Mouse (Mus musculus) ES-Bruce4 (cell line): ENCODE data around the gene 9130213A22Rik. TPM values are rescaled to one million over a fixed set of nuclear protein-coding genes. Genes with fewer than 3 reads are reported as not detected.

Experiments used
- H3K27ac ChIP-seq: 2 replicates; pipeline ENCODE4 v1.5.1; 2012; ENCODE audit warnings: low read length, inconsistent platforms; ENCODE audit not compliant: insufficient read depth
- H3K27me3 ChIP-seq: 2 replicates; pipeline ENCODE4 v1.6.1; 2012; ENCODE audit warnings: mild to moderate bottlenecking, low read length, inconsistent platforms; ENCODE audit not compliant: control insufficient read depth, poor library complexity, insufficient read depth, severe bottlenecking
- H3K36me3 ChIP-seq: 2 replicates; pipeline ENCODE4 v1.6.1; 2012; ENCODE audit warnings: inconsistent platforms, mild to moderate bottlenecking, low read length, moderate library complexity; ENCODE audit not compliant: control insufficient read depth, poor library complexity, insufficient read depth, severe bottlenecking
- H3K4me1 ChIP-seq: one replicate; pipeline ENCODE4 v1.8.1; 2011; ENCODE audit warnings: low read length; ENCODE audit not compliant: control insufficient read depth, insufficient read depth
- H3K4me3 ChIP-seq: 2 replicates; pipeline ENCODE4 v1.5.1; 2011; ENCODE audit warnings: low read depth, mild to moderate bottlenecking, low read length
- H3K9ac ChIP-seq: 2 replicates; pipeline ENCODE4 v1.6.1; 2012; ENCODE audit warnings: low read depth, mild to moderate bottlenecking, inconsistent platforms; ENCODE audit not compliant: poor library complexity, severe bottlenecking
- H3K9me3 ChIP-seq: replicated peaks from 2 replicates; pipeline ENCODE4 v1.6.1; 2012; ENCODE audit warnings: mild to moderate bottlenecking, low read length, inconsistent platforms; ENCODE audit not compliant: control insufficient read depth, poor library complexity, insufficient read depth, severe bottlenecking
- CTCF ChIP-seq: IDR thresholded peaks from one replicate; pipeline ENCODE4 v1.8.1; 2011; ENCODE audit warnings: low read depth, low read length
- EP300 ChIP-seq: IDR thresholded peaks from 2 replicates; pipeline ENCODE4 v1.6.1; 2011; ENCODE audit warnings: low read depth, low read length; ENCODE audit not compliant: insufficient read depth
- POLR2A ChIP-seq: IDR thresholded peaks from one replicate; pipeline ENCODE4 v1.8.1; 2011; ENCODE audit warnings: low read length; ENCODE audit not compliant: insufficient read depth
- polyA plus RNA-seq: library from polyadenylated mRNA; stranded (reverse); fragments of >200 nt; gene quantifications from 2 replicates; pipeline ENCODE4 v1.2.4, GENCODE M21; 2011; ENCODE audit warnings: low read depth; ENCODE audit not compliant: missing spikeins, insufficient read depth, insufficient read length

Gene 9130213A22Rik
- polyA plus RNA-seq, 1 experiment: not detected

DNA sequence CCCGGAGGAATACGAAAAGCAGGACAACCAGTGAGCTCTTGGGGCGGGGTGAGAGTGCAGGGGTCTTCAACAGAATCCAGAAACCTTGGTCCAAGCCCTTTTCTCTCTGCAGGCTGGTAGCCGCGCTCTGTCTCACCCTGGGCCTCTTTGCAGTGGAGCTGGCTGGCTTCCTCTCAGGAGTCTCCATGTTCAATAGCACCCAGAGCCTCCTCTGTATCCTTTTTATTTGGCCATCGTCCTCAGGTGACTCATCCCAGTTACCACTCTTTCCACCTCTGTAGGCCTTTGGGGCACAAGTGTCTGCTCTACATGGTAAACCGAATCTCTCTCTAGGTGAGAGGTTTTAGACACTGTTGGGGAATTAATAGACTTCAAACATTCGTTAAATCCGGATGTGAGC lies 51.1 kb downstream of the 9130213A22Rik start:
- no peaks in the 10 kb centered on the region for H3K9me3 ChIP-seq
- no peak overlapping the region for H3K27ac ChIP-seq
- peak overlapping the region; percentile 67 for H3K9ac ChIP-seq
- peak overlapping the region; percentile 93 for H3K4me3 ChIP-seq
- TF ChIP-seq POLR2A (no peak), CTCF (no peak), EP300 (no peak)
- peaks cover 5% of the 10 kb centered on the region for H3K4me1 ChIP-seq
- H3K27me3 ChIP-seq: no peaks in the 10 kb centered on the region
- H3K36me3 ChIP-seq: no peaks in the 10 kb centered on the region

DNA sequence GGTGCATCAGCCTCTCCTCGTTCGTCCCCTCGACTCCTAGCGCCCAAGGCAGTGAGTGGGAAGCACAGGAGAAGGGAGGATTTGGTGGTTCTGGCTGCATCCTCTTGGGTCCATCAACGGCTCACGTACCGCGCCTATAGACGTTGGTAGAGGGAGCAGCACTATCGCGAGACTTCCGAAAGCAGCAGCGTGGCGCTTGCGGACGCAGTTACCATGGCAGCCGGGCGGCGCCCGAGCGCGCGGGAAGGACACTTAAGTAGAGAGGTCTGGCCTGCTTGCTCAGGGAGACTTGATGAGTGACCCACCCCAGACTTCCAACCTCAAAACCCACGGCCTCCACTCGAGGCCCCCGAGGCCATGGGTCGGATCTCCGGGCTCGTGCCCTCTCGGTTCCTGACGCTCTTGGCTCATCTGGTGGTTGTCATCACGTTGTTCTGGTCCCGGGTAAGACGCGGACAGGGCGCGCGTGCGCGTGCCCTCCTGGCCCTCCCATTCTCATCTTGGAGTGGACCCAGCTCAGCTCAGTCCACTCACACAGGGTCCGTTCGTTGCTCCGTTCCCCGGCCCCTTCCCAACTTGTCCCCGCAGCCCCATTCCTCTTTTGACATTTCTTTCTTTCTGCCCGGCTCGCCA lies 51.7 kb downstream of the 9130213A22Rik start, which contains the start of gene Tmem107:
Gene Tmem107 (plus strand): TSS at position 217 of the 633 bp plus-strand sequence.
- H3K36me3 ChIP-seq: no peaks in the 10 kb centered on the region
- H3K9me3 ChIP-seq: no peaks in the 10 kb centered on the region

DNA sequence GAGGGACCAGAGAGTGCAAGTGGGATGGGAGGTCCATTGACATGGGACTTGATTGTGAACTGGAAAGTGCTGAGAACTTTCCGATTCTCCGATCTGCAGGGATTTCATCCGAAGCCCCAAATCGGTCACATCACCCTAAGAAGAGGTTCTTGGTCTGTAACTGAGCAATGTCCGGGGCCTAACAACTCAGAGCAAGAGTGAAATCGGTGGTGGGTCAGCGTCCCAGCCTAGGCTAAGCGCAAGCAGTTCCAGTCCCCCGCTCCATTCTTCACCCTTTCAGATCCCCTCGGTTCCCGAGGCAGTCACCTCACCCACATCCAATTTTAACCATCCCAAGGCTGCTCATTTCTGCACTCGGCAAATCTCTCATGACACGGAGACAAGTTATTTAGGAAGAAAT lies 52.3 kb downstream of the 9130213A22Rik start:
- H3K4me1 ChIP-seq: peaks cover 5% of the 10 kb centered on the region
- TF ChIP-seq POLR2A (no peak), CTCF (no peak), EP300 (no peak)
- H3K9ac ChIP-seq: peak overlapping the region; percentile 67
- H3K27me3 ChIP-seq: no peaks in the 10 kb centered on the region
- H3K9me3 ChIP-seq: no peaks in the 10 kb centered on the region
- peak overlapping the region; percentile 93 for H3K4me3 ChIP-seq
- no peaks in the 10 kb centered on the region for H3K36me3 ChIP-seq
- peak overlapping the region; percentile 21; the same call in 1 of the 2 replicates for H3K27ac ChIP-seq

More for the DNA sequence above, 51.7 kb downstream of the 9130213A22Rik start, which contains the start of gene Tmem107:
- no peaks in the 10 kb centered on the region for H3K27me3 ChIP-seq
- peak within 1 kb of the TSS; percentile 93 for H3K4me3 ChIP-seq
- peaks cover 5% of the 10 kb centered on the region for H3K4me1 ChIP-seq
- TF ChIP-seq EP300 (no peak), POLR2A (peak; percentile 97), CTCF (no peak)
- H3K9ac ChIP-seq: peak within 1 kb of the TSS; percentile 67
- peak within 1 kb of the TSS; percentile 21; the same call in 1 of the 2 replicates for H3K27ac ChIP-seq

Other genes with a start within 250 kb of the 9130213A22Rik start
- not detected in 2 replicates for gene Rnf222, start 234.0 kb downstream of the 9130213A22Rik start, polyA plus RNA-seq
- gene Rpl26, start 221.0 kb downstream of the 9130213A22Rik start, polyA plus RNA-seq: 4,511 and 5,371 TPM in 2 replicates
- gene Odf4, start 195.5 kb downstream of the 9130213A22Rik start, polyA plus RNA-seq: not detected in 2 replicates
- gene Arhgef15, start 165.1 kb downstream of the 9130213A22Rik start, polyA plus RNA-seq: 2.6 and 3.7 TPM in 2 replicates
- gene Slc25a35, start 154.5 kb downstream of the 9130213A22Rik start, polyA plus RNA-seq: 3.4 and 4.6 TPM in 2 replicates
- gene Rangrf, start 147.4 kb downstream of the 9130213A22Rik start, polyA plus RNA-seq: 70.3 and 98.6 TPM in 2 replicates
- gene Pfas, start 114.1 kb downstream of the 9130213A22Rik start, polyA plus RNA-seq: 79.6 and 85.3 TPM in 2 replicates
- gene Ctc1, start 106.7 kb downstream of the 9130213A22Rik start, polyA plus RNA-seq: 164 and 169 TPM in 2 replicates
- gene Aurkb, start 76.9 kb downstream of the 9130213A22Rik start, polyA plus RNA-seq: 108 and 121 TPM in 2 replicates
- gene Borcs6, start 62.9 kb downstream of the 9130213A22Rik start, polyA plus RNA-seq: 4.0 and 7.0 TPM in 2 replicates
- gene Tmem107, start 51.8 kb downstream of the 9130213A22Rik start, polyA plus RNA-seq: 17.1 and 24.7 TPM in 2 replicates
- gene Vamp2, start 34.1 kb downstream of the 9130213A22Rik start, polyA plus RNA-seq: 39.5 and 41.6 TPM in 2 replicates
- gene Per1, start 27.4 kb downstream of the 9130213A22Rik start, polyA plus RNA-seq: 25.0 and 29.3 TPM in 2 replicates
- not detected in 2 replicates for gene Hes7, start 2.2 kb downstream of the 9130213A22Rik start, polyA plus RNA-seq
- 1.7 and 2.0 TPM in 2 replicates for gene Aloxe3, start 3.3 kb upstream of the 9130213A22Rik start, polyA plus RNA-seq
- 0.27 TPM in 1 of 2 replicates, not detected in the other for gene Alox12b, start 34.4 kb upstream of the 9130213A22Rik start, polyA plus RNA-seq
- not detected in 2 replicates for gene Alox8, start 75.3 kb upstream of the 9130213A22Rik start, polyA plus RNA-seq
- gene Gucy2e, start 114.4 kb upstream of the 9130213A22Rik start, polyA plus RNA-seq: 0.11 TPM in 1 of 2 replicates, not detected in the other
- 25.9 and 27.5 TPM in 2 replicates for gene Cntrob, start 201.2 kb upstream of the 9130213A22Rik start, polyA plus RNA-seq
- gene Trappc1, start 201.4 kb upstream of the 9130213A22Rik start, polyA plus RNA-seq: 89.1 and 96.0 TPM in 2 replicates
- gene Kcnab3, start 203.7 kb upstream of the 9130213A22Rik start, polyA plus RNA-seq: 2.5 and 3.4 TPM in 2 replicates
- gene Rnf227, start 217.9 kb upstream of the 9130213A22Rik start, polyA plus RNA-seq: 1.7 and 3.3 TPM in 2 replicates
- 21.9 and 25.7 TPM in 2 replicates for gene Chd3, start 246.8 kb upstream of the 9130213A22Rik start, polyA plus RNA-seq